Mouse (Mus musculus) layer of hippocampus, adult 9-11 months (tissue): ENCODE measurements at regions not wholly inside any gene's neighbourhood (a gene's known extent, or its start where the extent isn't known, plus 50 kb on each side); places are given as distances from the start of the nearest gene placed in this dataset.
"Not testable (repeated sequence)": the region's sequence is repeated elsewhere in the genome, so short reads cannot be mapped to it uniquely, and the experiment has no call there.

Source experiments
- DNase-seq: peaks from one replicate; pipeline ENCODE4 v3.0.0; 2022

DNA sequence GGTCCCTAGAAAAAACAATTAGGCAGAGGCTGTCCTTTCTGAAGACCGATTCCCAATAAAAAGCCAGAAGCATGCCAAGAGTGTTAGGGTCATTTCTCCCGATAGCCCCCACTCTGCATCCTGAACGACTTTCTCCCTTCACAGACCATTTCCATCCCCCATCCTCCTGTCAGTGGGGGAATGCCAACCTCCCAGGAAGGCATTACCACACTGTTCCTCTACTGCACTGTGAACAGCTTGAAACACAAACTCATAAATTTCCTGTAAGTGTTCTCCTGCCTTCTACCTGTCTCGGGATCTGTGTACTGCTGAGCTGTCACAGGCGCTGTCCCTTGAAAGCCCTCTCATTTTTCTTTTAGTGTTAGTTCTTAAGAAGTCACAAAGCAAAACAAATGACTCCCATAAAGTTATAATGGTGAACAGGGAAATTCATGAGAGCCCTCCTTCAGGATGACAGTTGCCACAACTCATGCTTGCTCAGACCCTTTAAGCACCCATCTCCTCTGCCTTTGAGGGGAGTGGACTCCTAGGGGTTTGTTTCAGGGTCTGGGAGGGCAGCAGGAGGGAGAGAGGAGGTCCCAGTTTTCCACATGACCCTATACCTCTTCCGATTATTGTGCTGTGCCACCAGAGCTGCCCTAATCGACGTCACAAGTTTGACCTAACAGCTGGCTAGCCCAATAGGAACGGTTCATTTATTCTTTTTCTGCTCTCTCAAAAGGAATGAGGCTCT, 139.9 kb downstream of the Rchy1 start:
- DNase-seq, result no peak

DNA sequence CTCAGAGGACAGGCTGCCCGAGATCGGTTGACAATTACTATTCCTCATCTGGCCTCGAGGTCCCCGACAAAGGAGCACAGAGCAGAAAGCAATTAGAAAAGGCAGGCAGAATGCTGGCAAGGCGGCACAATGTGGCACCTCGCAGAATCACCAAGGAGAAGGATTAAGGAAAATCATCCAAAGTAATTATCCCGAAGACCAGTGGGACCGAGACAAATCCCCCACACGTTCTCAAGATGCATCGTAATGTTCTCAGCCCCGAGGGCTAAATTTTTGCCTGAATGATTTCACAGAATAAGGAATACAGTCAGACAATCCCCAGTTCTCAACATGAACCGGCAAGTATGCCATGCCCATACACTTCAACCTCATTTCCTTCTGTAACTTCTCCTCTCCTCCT, 144.1 kb downstream of the Rchy1 start:
- DNase-seq, result no peak

DNA sequence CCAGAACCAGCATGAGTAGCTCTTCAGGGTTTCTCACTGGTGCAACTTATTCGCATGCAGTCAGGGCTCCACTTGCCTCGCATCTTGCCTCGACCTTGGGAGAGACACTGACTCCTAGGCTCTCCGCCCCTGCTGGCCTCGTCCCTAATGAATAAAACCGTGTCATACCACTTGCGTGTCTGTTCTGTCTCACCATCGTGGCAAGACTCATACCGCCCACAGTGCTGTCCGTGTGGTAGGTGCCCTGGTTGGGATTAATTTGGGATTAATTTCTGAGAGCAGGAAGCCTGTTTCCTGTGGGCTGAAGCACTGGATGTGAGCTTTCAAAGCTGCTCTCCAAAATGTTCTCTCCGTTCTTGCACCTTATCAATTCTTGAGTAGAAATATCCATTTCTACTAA, 144.7 kb downstream of the Rchy1 start:
- DNase-seq, result no peak

DNA sequence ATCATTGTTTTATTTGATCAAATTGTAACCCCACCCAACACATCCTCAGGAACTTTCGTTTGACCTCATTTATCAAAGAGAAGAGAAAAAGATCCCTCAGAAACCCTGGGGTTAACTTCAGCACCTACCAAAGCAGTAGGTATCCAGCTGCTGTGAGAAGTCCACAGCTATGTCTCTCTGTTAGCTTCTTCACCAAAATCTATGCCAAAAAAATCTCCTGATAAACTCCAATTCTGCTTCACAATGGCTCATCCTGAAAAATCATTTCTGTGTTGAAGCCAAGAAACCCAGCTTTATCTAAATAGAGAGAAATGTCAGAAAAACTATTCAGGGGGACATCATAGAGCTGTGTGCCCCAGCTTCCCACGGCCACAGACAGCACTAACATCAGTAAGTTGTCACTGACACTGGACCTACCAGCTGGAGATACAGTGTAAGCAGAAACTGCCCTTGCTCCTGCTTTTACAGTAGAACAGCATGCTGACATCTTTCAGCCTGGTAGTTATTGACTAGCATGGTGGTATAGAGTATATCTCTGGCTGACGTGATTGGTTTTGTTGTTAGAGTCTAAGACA, 146.4 kb downstream of the Rchy1 start:
- no peak for DNase-seq

DNA sequence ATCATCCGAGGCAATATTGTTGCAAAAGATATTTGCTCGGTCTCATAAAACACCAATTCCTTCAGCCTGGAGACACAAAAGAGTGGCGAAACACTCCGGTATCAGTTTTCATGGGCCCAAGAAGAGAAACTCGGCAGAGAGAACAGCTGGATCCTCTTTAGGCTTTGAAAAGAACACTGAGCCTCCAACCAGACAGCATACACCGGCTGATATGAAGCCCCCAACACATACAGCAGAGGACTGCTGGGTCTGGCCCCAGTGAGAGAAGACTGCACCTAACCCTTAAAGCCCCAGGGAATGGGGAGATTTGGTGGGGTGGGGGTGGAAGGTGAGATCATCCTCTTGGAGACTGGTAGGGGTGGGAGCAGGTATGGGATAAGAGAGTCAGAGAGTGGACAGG, 147.9 kb downstream of the Rchy1 start:
- DNase-seq, result no peak

DNA sequence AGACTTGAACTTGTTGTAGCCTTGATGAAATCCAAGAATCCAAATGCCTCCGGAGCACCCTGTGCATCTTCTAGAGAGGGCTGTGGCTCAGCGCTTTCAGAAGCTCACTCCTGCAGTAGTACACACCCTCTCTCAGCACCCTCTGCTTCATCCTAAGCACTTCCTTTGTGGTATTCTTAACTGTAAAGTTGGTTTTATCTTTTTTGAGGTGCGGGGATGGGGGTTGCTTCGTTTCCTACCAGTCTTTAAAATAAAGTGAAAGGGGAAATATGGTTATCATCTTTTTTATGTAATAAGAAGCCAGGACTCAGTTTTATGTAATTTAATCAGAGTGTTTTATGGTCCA, 148.5 kb downstream of the Rchy1 start:
- no peak for DNase-seq

DNA sequence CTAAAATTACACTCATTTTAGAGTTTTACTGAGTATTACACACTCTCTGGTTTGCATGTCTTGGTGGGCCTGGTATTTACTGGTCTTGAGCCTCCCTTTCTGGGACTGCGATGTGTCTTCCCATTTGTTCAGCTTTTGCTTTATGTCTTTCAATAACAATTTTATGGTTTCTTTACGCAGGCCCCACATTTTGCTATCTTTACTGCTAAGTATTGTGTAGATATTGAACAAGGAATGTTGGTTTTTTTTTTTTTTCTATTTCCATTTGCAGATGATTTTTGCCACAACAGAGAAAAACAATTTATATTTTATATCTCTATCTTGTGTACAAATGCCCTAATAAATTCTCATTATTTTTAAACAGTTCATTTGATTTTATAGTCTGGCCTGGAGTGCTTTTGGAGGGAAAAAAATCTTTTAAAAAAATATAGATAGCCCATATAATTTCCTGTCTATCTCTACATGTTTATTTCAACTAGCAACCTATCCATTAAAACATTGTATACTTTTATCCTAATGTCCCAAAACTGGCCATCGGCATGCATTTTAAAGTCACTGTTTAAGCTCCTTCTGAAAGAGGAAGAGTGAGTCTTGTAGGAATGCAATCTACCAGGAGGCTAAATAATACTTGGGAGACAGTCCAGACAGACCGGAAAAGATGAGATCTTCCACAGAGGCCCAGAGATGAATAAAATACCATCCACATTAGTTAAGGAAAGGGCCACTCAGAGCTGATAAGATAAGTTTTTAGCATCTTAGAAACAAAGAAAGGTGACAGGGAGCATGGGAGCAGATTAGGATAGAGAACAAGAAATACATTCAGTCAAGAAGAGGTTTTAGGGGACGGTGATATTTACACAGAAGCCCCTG, 149.1 kb downstream of the Rchy1 start:
- DNase-seq, result no peak

DNA sequence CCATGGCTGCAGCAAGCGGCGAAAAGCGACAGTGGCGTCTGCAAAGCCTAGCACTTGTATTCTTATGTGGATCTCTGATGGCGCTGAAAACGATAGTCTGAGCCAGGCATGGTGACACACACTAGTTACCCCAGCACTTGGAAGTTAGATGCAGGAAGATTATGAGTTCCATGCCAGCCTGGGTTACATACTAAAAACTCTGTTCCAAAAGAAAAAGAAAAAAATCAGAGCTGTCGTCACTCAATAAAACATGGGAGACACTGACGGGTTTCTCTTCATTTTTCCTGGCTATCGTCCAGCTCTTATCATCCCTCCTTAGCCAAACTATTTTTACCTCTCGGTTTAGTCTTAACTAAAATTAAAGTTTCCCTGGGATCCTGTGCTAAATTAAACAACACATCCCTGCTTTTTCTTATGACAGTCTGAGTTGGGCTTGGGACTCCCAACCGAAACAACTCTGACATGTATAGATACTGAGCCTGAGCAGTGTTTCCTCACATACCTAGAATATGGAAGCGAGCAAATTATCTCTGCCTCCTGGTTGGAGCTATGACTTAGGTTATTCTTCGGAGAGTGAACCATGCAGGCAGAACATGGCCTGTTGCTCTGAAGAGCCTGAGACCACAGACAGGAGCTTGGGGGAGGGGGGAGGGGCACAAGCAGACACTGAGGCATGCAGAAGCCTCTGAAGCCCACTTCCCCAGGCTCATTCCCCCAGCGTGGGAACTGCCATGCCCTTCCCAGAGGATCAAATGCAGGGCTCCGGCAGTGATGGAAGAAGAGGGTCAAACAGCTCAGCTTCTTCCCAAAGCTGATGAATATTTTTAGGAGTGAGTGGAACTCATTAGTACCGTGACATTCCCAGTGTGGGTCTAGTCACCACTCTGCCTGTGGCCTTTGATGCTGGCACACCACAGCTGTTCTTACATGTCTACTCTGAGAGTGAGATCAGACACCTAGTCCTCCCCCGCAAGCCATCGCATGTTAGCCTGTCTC, 155.5 kb downstream of the Rchy1 start:
- no peak for DNase-seq

DNA sequence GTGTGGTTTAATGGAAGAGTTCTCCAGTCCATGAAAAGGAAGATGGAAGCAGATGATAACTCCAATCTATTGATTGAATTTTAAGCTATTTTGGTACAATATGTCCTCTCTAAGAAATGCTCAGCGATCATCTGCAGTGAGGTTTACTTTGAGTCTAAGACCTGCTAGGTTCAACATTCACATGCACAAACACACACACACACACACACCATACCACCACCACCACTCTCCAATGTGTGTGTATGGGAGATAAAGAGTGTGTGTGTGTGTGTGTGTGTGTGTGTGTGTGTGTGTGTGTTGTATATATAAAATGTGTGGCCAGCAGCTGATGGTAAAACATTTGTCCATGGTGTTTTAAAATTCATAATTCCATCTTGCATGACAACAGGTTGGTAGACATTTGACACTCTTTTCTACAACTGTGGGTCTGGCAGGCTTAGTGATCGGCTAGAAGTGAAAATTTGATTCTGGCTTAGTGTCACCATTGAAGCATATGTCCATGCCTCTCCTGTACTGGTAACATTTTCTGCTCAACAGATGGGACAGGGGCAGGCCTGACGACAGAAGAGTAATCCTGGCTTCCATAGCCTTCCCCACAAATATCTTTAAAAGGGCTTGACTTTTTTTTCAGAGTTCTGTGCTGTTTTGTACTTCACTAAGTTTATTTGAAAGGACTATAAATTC, 161.4 kb downstream of the Rchy1 start:
- peak; percentile 19 for DNase-seq

DNA sequence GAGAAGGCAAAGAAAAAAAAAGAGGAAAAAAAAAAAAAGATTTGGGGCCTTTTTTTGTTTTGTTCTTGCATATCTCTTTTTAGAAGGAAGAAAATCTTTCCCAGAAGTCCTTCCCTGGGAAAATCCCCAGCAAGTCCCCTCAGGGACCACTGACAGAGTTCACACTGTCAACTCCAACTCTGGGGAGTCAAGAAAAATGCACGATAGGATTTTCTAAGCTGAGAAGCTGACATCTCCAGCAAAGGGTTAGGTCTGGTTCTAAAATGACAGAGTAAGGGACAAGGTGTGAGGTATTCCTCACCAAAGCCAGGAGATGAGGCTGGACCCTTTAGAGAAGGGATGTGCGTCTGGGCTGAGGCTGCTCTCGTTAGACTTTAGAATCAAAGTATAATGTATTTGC, 165.5 kb downstream of the Rchy1 start:
- DNase-seq, result no peak

DNA sequence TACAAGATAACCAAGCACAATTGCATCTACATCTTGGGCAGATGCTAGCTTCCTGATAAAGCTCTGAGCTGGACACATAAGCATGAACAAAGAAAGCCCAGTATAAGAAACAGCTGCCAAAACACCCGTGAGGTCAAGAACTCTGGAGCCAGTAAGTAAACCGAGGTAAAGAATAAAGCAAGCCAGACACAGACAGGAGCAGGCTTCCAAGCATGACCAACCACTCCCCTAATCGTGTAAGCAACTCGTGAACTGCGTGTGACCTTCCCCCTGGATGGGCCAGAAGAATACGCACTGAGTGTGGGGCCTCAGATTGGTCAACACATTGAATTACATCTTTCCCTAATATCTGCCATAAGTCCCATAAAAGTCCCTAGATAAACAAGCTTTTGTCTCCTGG, 170.1 kb downstream of the Rchy1 start:
- DNase-seq, result no peak

DNA sequence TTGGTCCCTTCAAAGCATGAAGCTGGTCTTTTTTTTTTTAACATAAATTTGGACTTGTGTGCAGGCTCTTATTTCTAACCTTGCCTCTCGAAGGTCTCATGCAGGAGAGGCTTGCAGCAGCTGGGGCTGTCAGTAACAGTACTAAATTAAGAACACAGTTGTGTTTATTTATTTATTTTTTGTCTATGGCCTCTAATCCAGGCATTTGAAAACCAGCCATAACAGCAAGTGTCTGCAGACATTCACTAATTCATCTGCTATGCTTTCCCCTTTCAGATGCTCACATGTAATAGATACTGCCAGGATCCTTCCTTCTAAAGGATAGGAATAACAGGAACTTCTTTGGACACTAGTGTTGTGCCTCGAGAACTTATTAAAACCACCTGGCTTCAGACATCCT, 172.5 kb downstream of the Rchy1 start:
- no peak for DNase-seq

DNA sequence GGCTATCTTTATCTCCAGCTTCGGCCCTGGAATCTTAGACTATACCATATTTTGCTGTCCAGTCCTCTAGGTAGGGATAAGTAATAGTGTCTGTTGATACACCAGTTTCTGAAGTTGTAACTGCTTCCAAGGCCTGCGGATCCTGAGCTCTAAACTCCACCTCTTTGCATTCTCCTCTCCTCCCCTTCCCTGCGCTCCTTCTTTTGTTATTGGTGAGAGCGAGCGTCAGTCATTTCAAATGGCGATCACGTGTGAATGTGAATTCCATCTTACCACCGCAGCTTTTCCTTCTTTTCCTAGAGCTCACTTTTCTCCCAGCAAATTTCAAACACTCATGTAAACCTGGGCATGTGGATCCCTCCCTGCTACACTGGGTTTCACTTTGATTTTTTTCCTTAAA, 178.9 kb downstream of the Rchy1 start:
- DNase-seq, result no peak

DNA sequence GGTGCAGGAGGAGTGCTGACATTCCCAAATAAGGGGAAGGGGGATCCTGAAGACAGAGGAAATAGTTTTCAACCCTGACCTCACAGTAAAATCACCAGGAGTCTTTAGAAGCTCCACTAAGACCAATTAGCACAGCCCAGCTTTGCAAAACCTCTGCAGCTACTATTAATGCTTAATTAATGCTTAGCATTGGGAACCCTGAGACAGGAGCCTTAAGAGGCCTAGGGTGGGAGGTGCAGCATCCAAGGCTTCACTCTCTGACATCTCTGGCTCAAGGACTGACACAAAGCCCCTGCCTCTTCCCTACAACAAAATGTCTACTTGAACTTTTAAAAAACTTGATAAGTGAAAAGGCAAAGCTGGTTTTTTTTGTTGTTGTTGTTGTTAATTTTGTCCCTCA, 185.9 kb downstream of the Rchy1 start:
- no peak for DNase-seq

DNA sequence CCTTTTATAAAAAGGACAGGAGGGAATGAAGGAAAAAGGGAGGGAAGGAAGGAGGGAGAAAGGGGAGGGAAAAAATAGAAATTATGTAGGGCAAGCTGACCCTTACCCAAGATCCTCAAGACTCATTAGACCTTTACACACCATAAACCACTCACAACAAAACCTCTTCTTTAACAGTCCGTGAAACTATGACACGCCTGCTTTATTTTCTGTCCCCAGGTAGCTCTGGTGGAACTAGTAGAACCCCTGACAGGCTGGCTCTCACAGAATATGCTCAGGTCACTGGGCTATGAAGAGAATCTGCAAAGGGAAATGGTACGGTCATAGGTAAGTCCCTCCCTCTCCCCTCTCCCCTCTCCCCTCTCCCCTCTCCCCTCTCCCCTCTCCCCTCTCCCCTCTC, 188.8 kb downstream of the Rchy1 start:
- DNase-seq, result no peak

DNA sequence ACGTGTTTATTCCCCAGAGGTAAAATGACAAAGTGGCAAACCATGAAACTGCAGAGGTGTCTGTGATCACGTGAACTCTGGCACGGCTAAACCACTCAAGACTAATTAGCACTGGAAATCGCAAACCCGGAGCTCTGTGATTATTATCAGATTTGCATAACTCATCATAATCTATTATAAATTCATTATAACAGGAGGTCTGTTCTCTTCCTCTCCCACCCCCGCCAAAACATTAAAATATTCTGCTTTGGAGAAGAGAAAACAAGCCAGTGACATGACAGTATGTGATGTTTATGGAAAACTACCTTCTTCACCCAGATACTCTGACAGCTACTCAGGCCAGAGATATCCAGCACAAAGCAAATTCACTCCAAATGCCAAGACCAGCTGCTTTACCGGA, 195.0 kb downstream of the Rchy1 start:
- DNase-seq, result peak; percentile 37

DNA sequence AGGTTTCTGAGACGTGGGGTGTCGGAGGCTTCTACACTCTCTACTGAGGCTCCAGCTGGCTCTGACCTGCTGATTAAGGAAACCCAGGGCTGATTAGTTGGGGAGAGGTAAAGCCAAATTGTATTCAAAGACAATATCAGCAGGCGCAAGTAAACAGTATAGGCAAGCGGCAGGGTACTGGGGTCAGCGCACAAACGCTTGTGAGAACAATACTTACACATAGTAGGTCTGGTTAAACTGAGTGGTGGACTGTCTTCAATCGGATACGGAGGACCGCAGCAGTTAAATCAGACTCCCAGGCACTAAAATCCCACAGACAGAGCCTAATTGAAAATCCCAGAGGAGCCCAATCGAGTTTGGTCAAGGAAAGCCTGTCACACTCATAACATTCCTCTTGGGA, 195.8 kb downstream of the Rchy1 start:
- no peak for DNase-seq

DNA sequence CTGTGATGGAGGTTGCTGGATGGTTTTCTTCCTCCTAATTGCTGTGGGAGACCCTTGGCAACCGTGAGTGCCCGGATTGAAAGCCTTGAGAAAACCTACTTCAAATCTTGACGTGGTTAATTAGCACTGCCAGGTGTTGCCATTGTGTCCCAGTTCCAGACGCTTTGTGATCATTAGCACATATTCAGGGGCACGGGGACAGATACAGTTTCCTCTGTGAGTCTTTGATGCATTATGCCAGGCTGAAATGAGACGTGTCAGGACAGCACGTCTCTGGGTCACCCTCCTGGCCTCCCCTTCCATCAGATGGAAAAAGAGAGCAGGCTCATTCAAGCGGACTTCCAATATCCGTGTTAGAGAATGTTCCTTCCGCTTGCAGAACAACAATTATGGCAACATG, 198.2 kb downstream of the Rchy1 start:
- DNase-seq, result no peak

DNA sequence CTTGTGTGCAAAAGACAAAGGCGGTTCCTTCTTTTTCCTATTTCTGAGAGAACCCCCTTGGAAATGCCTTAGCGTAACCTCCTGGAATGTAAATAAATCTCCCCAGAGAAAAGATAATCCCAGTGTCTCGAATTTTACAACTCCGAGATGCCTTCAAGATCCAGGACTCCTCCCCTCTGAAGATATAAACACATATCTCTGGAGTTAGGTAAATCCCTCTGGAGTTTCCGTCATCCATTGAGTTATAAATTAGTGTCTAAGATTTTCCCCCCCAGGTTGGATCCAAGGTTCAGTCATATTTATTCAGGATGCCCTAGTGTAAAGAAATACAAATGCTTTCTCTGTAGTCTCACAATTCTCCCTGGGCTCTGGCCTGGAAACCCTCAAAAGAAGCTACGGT, 200.3 kb downstream of the Rchy1 start:
- no peak for DNase-seq

DNA sequence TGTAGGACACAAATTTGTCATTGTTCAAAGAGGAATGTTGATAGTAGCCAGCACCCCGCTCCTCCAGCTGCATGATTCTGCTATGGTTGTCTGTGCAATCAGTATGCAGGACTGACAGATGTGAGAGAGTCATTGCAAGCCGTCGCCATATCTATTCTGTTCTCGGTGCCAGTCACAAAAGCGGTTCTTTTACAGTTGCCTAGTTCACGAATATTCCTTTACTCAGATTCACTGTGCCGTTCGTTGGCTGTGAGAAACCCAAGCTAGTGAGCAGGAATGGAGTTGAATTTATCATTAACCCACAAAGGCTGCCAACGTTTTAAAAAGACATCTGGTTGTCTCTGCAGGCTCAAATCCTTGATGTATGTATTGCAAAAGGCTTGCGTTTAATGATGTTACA, 206.9 kb downstream of the Rchy1 start:
- peak; percentile 16 for DNase-seq

DNA sequence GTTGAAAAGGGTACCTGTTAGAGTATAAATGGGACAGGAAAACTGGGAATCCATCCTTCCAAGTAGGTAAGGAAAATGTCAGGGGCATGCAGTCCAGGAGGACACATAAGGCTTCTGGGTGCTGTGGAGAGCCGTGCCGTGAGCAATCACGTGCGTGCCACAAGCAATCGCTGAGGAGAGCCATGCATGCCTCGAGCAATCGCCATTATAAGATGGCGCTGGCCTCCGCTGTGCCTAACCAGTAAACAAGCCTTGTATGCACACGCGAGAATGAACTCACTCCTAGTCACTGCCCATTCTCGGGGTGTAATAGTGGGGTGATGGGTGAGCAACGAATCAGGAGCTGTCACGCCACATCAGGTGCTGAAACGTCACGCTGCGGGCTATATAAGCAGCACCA, 210.0 kb downstream of the Rchy1 start:
- DNase-seq, result not testable (repeated sequence)

DNA sequence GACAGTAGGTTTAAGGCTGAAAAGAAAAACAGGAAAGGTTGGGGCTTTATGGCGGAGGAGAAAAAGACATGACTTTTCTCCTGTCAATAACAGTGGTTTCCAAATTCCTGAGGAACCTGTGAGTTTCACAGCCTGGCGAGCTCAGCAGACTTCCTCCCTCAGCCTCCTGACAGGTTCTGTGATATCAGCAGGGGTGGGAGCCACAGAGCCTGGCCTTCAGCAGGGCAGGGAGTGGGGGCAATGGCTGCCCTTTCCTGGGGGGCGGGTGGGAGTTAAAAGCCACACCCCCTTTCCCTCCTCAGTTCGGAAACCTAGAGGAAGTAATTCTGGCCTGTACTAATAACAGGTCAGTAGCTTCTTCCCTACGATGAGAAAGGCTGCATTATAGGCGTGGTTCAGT, 211.7 kb downstream of the Rchy1 start:
- no peak for DNase-seq
